Mouse (Mus musculus) forebrain, embryonic 16.5 days (tissue): ENCODE results near the gene Ralgapa1. TPM values are rescaled to one million over a fixed set of nuclear protein-coding genes. Genes with fewer than 3 reads are reported as not detected.

Experiments used
- ATAC-seq: fragments of 200-750 bp; cut with Nextera tagmentation; 2 replicates; pipeline ENCODE4 v1.8.0; 2017; ENCODE audit warnings: mild to moderate bottlenecking, moderate library complexity
- H3K27ac ChIP-seq: fragments of 300-500 bp; sonication (generic); 2 replicates; pipeline ENCODE4 v1.5.1; 2014; ENCODE audit warnings: low read length, control low read depth
- H3K27me3 ChIP-seq: fragments of 300-500 bp; sonication (generic); replicated peaks from 2 replicates; pipeline ENCODE4 v1.6.1; 2014; ENCODE audit warnings: low read length; ENCODE audit not compliant: control insufficient read depth, insufficient read depth
- H3K36me3 ChIP-seq: fragments of 300-500 bp; sonication (generic); 2 replicates; pipeline ENCODE4 v1.6.1; 2014; ENCODE audit not compliant: control insufficient read depth, insufficient read depth
- H3K4me1 ChIP-seq: fragments of 300-500 bp; sonication (generic); replicated peaks from 2 replicates; pipeline ENCODE4 v1.6.1; 2014; ENCODE audit warnings: low read length; ENCODE audit not compliant: control insufficient read depth, insufficient read depth
- H3K4me2 ChIP-seq: fragments of 300-500 bp; sonication (generic); 2 replicates; pipeline ENCODE4 v1.6.1; 2014; ENCODE audit warnings: mild to moderate bottlenecking, low read length, control low read depth
- H3K4me3 ChIP-seq: fragments of 300-500 bp; sonication (generic); replicated peaks from 2 replicates; pipeline ENCODE4 v1.5.1; 2014; ENCODE audit warnings: mild to moderate bottlenecking, low read length, control low read depth
- H3K9ac ChIP-seq: fragments of 300-500 bp; sonication (generic); replicated peaks from 2 replicates; pipeline ENCODE4 v1.6.1; 2014; ENCODE audit warnings: low read depth, low read length, control low read depth
- H3K9me3 ChIP-seq: fragments of 300-500 bp; sonication (generic); 2 replicates; pipeline ENCODE4 v1.6.1; 2016; ENCODE audit warnings: low read length; ENCODE audit not compliant: control insufficient read depth
- WGBS: fragments of 180-500 bp; shearing (Covaris S2); extraction: QIAGEN DNeasy Blood & Tissue Kit; methylation state at CpG from one replicate; pipeline ENCODE4 v1.1.7; 2014; 5-methylcytosine and 5-hydroxymethylcytosine counted together
- polyA plus RNA-seq: library from polyadenylated mRNA; unstranded; fragments of >200 nt; fragmentation: Nextera tagmentation; extraction: Ambion mirVana; gene quantifications from 2 replicates; pipeline ENCODE4 v1.2.1, GENCODE M21; 2015

Ralgapa1 gene
- polyA plus RNA-seq, 1 experiment from 2014 or later: 21.9 TPM

GRCm38 (mm10) chr12:55836199-55836951 is 15.4 kb upstream of the Ralgapa1 start, which contains the start of gene Brms1l:
Gene Brms1l, plus strand, starts transcription at chr12:55836324.
- H3K9me3 ChIP-seq: no peaks in the 10 kb centered on the region

GRCm38 (mm10) chr12:55835857-55836198 is 14.9 kb upstream of the Ralgapa1 start:
- H3K4me2 ChIP-seq: peak overlapping the region; percentile 57
- H3K9me3 ChIP-seq: no peaks in the 10 kb centered on the region
- WGBS: 0% methylated on average over 6 of the region's 6 CpGs
- H3K36me3 ChIP-seq: no peaks in the 10 kb centered on the region
- no peak for ATAC-seq
- peak overlapping the region; percentile 91 for H3K9ac ChIP-seq
- peak overlapping the region; percentile 88 for H3K4me3 ChIP-seq
- peak overlapping the region; percentile 80 for H3K27ac ChIP-seq
- H3K27me3 ChIP-seq: no peaks in the 10 kb centered on the region
- H3K4me1 ChIP-seq: peaks cover 13% of the 10 kb centered on the region

More at GRCm38 (mm10) chr12:55836199-55836951, 15.4 kb upstream of the Ralgapa1 start, which contains the start of gene Brms1l:
- Histone ChIP-seq H3K4me3 (peak within 1 kb of the TSS; percentile 88), H3K27ac (peak within 1 kb of the TSS; percentile 95), H3K36me3 (no peaks in the 10 kb centered on the region), H3K9ac (peak within 1 kb of the TSS; percentile 91), H3K27me3 (no peaks in the 10 kb centered on the region), H3K4me1 (peaks cover 13% of the 10 kb centered on the region), H3K4me2 (peak within 1 kb of the TSS; percentile 87)
- WGBS: under 1% methylated on average over 60 of the region's 77 CpGs
- ATAC-seq: peak; percentile 99

GRCm38 (mm10) chr12:55834891-55835290 is 13.9 kb upstream of the Ralgapa1 start:
- H3K4me1 ChIP-seq: peaks cover 13% of the 10 kb centered on the region
- 89% methylated on average over 8 of the region's 8 CpGs for WGBS
- H3K4me2 ChIP-seq: no peak overlapping the region
- H3K27me3 ChIP-seq: no peaks in the 10 kb centered on the region
- no peak overlapping the region for H3K27ac ChIP-seq
- no peak overlapping the region for H3K9ac ChIP-seq
- H3K9me3 ChIP-seq: no peaks in the 10 kb centered on the region
- ATAC-seq: no peak
- no peaks in the 10 kb centered on the region for H3K36me3 ChIP-seq
- H3K4me3 ChIP-seq: no peak overlapping the region

- no peaks in the 10 kb centered on the region for H3K36me3 ChIP-seq
- H3K27ac ChIP-seq: no peak overlapping the region
- H3K9me3 ChIP-seq: no peaks in the 10 kb centered on the region
- no peak overlapping the region for H3K9ac ChIP-seq
- 69% methylated on average over 9 of the region's 9 CpGs for WGBS
- no peak for ATAC-seq
- no peaks in the 10 kb centered on the region for H3K27me3 ChIP-seq
- no peak overlapping the region for H3K4me3 ChIP-seq
- peaks cover 13% of the 10 kb centered on the region for H3K4me1 ChIP-seq
- H3K4me2 ChIP-seq: no peak overlapping the region
Observed at GRCm38 (mm10) chr12:55833906-55834625, 13.1 kb upstream of the Ralgapa1 start.

GRCm38 (mm10) chr12:55832961-55833360 is 12.0 kb upstream of the Ralgapa1 start:
- peaks cover 11% of the 10 kb centered on the region for H3K4me1 ChIP-seq
- no peaks in the 10 kb centered on the region for H3K36me3 ChIP-seq
- H3K4me2 ChIP-seq: no peak overlapping the region
- no peak overlapping the region for H3K4me3 ChIP-seq
- no peak for ATAC-seq
- no peak overlapping the region for H3K9ac ChIP-seq
- no peaks in the 10 kb centered on the region for H3K27me3 ChIP-seq
- H3K9me3 ChIP-seq: no peaks in the 10 kb centered on the region
- no peak overlapping the region for H3K27ac ChIP-seq

GRCm38 (mm10) chr12:55831101-55831500 is 10.1 kb upstream of the Ralgapa1 start:
- Histone ChIP-seq H3K4me2 (no peak overlapping the region), H3K9me3 (no peaks in the 10 kb centered on the region), H3K4me3 (no peak overlapping the region), H3K36me3 (no peaks in the 10 kb centered on the region), H3K9ac (no peak overlapping the region), H3K27ac (no peak overlapping the region), H3K27me3 (no peaks in the 10 kb centered on the region), H3K4me1 (no peaks in the 10 kb centered on the region)
- WGBS: 20% methylated on average over 2 of the region's 2 CpGs
- no peak for ATAC-seq

- 84% methylated on average over 2 of the region's 2 CpGs for whole genome bisulfite sequencing
- ATAC-seq: no peak
Observed at GRCm38 (mm10) chr12:55825537-55825936, 4.6 kb upstream of the Ralgapa1 start.

GRCm38 (mm10) chr12:55824027-55824426 is 3.1 kb upstream of the Ralgapa1 start:
- Histone ChIP-seq H3K27me3 (no peaks in the 10 kb centered on the region), H3K27ac (no peak overlapping the region), H3K36me3 (no peaks in the 10 kb centered on the region), H3K4me1 (no peaks in the 10 kb centered on the region; the same call in 1 of the 2 replicates), H3K9ac (no peak overlapping the region), H3K4me2 (no peak overlapping the region), H3K9me3 (no peaks in the 10 kb centered on the region; the same call in 1 of the 2 replicates), H3K4me3 (no peak overlapping the region)
- ATAC-seq: no peak
- 86% methylated on average over 6 of the region's 6 CpGs for WGBS

More at GRCm38 (mm10) chr12:55825537-55825936, 4.6 kb upstream of the Ralgapa1 start:
- H3K27me3 ChIP-seq: no peaks in the 10 kb centered on the region
- H3K4me2 ChIP-seq: no peak overlapping the region
- no peaks in the 10 kb centered on the region; the same call in 1 of the 2 replicates for H3K9me3 ChIP-seq
- no peak overlapping the region for H3K9ac ChIP-seq
- no peaks in the 10 kb centered on the region for H3K4me1 ChIP-seq
- H3K36me3 ChIP-seq: no peaks in the 10 kb centered on the region
- H3K27ac ChIP-seq: no peak overlapping the region
- no peak overlapping the region for H3K4me3 ChIP-seq

GRCm38 (mm10) chr12:55820119-55820660 is 777 bp downstream of the Ralgapa1 start:
- WGBS: under 1% methylated on average over 34 of the region's 35 CpGs
- ATAC-seq: peak; percentile 34
- Histone ChIP-seq H3K4me1 (no peaks in the 10 kb centered on the region; the same call in none of the 2 replicates), H3K4me2 (peak overlapping the region; percentile 67), H3K27me3 (no peaks in the 10 kb centered on the region), H3K36me3 (no peaks in the 10 kb centered on the region), H3K27ac (peak overlapping the region; percentile 91), H3K9me3 (no peaks in the 10 kb centered on the region), H3K9ac (peak overlapping the region; percentile 98), H3K4me3 (peak overlapping the region; percentile 97)
